Mouse (Mus musculus) cerebellum, adult 2 months (tissue): ENCODE measurements around the gene Polr3a. TPM values are rescaled to one million over a fixed set of nuclear protein-coding genes. Genes with fewer than 3 reads are reported as not detected.
A peak's percentile ranks its signal among the peaks of the same experiment; 100 is the strongest.

Experiments
- DNase-seq, 2 experiments: peaks; one replicate each; pipeline ENCODE4 v3.0.0; 2021
- H3K27ac ChIP-seq: fragments of 200-500 bp; 2 replicates; pipeline ENCODE4 v1.5.1; 2012; ENCODE audit warnings: low read length, control low read depth, inconsistent platforms; ENCODE audit not compliant: insufficient read depth
- H3K27me3 ChIP-seq: fragments of 200-500 bp; 2 replicates; pipeline ENCODE4 v1.6.1; 2012; ENCODE audit warnings: inconsistent platforms, mild to moderate bottlenecking, low read length, moderate library complexity; ENCODE audit not compliant: control insufficient read depth, insufficient read depth
- H3K4me1 ChIP-seq: fragments of 200-500 bp; 2 replicates; pipeline ENCODE4 v1.6.1; 2011; ENCODE audit warnings: low read length; ENCODE audit not compliant: control insufficient read depth, insufficient read depth
- H3K4me3 ChIP-seq: fragments of 200-500 bp; replicated peaks from 2 replicates; pipeline ENCODE3; 2011; ENCODE audit warnings: mild to moderate bottlenecking, low read depth, low read length, control low read depth; ENCODE audit not compliant: insufficient read depth
- CTCF ChIP-seq: fragments of 200-500 bp; IDR thresholded peaks from 2 replicates; pipeline ENCODE4 v1.5.1; 2011; ENCODE audit warnings: low read depth, mild to moderate bottlenecking, control low read depth, low read length, moderate library complexity, borderline replicate concordance; ENCODE audit not compliant: insufficient read depth
- POLR2A ChIP-seq: fragments of 200-500 bp; IDR thresholded peaks from 2 replicates; pipeline ENCODE4 v1.6.1; 2011; ENCODE audit warnings: low read length, control low read depth, borderline replicate concordance; ENCODE audit not compliant: insufficient read depth
- WGBS: fragments of 180-500 bp; shearing (Covaris S2); methylation state at CpG from one replicate; pipeline ENCODE4 v1.1.7; 2018; 5-methylcytosine and 5-hydroxymethylcytosine counted together
- polyA plus RNA-seq: library from polyadenylated mRNA; depleted of rRNA; stranded (reverse); fragments of >200 nt; gene quantifications from 2 replicates; pipeline ENCODE4 v1.2.3, GENCODE M21; 2012

Gene Polr3a
- polyA plus RNA-seq, 1 experiment = 22.0 TPM

DNA sequence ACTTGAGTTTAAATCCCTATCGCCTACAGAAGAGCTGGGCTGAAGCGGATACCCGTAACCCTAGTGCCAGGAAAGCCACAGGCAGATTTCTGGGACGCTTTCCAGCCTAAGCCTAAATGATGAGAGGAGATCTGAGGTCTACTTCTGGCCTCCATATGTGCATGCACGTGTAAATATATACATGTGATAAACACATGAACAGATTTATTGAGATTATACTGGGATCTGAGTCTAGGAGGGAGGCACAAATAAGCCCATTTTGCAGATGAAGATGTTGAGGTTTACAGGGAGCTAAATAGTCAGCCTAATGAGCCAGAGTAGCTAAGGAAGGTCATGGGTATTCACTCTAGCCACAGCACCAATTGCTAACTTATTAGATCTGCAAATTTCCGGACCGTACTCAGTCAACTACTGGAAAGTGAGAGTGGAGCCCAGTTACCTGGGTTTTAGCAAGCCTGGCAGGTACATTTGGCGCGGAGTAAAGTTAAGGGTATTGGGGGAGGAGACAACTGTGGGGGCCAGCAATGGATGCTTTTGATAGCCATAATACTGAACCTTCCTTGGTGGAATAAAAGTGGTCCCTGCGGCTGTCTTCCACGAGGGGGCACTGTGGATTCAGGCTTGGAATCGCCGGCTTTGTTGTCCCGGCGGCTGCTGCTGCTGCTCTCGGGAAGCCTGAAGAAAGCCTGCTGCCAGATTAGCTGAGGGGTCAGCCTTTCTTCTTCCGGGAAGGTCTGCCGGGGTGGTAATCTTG is 13.4 kb upstream of the Polr3a start:
- Histone ChIP-seq H3K27ac (peak overlapping the region; percentile 23), H3K4me3 (peak overlapping the region; percentile 35), H3K27me3 (no peaks in the 10 kb centered on the region), H3K4me1 (peaks cover 21% of the 10 kb centered on the region; the same call in 1 of the 2 replicates)
- TF ChIP-seq POLR2A (no peak), CTCF (peak; percentile 83)
- 8% methylated on average over 18 of the region's 18 CpGs for WGBS
- DNase-seq = peak; percentile 84 to 92

DNA sequence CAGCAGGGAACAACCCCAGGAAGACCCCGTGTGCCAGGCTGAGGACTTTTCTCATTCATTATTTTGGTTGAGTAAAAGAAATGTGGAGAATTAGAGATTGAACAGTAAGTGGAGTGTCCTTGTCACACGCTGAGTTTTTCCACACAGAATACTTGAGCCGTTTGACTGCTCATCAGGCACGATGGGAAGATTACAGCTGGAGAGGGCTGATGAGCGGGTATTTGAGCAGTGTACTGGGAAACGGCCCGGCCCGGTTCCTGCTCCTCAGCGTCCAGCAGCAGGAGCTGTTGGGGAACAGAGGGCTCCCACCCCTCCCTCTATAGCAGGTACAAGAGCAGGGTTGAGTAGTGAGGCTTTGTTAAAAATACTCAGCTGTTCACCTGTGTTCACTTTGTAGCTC is 12.6 kb upstream of the Polr3a start:
- Histone ChIP-seq H3K27me3 (no peaks in the 10 kb centered on the region), H3K27ac (no peak overlapping the region), H3K4me3 (no peak overlapping the region), H3K4me1 (peaks cover 21% of the 10 kb centered on the region; the same call in 1 of the 2 replicates)
- WGBS = 43% methylated on average over 9 of the region's 9 CpGs
- TF ChIP-seq POLR2A (no peak), CTCF (no peak)
- no peak for DNase-seq

DNA sequence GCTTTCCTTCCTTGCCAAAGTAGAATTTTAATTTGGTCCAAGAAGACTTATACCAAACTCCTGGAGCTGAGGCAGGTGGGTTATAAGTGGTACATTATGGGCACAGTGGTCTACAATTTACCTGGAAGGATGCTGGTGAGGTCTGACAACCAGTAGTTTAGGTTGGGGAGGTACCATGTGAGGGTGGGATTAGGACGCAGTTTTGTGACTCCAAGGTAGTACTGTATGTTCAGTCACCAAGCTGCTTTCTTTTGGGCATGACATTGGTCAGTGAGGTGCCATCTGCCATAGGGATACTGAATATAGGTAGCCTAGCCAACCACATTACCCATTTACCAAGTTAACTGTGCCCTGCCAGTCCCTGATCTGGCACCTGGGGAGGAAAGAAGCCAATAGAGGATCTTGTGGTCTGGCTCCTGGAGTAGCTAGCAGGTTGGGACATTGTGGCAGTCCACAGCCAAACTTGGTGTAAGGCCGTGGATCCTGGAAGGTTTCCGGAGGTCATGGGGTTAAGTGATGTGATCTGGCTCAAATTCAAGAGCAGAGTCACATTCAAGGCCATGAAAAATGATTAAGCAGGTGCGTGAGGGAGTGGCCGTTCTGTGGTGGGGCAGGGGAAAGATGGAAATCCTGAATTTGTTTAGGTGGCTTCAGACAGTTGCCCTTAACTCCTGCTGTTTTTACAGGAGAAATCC is 11.8 kb upstream of the Polr3a start:
- peaks cover 21% of the 10 kb centered on the region; the same call in 1 of the 2 replicates for H3K4me1 ChIP-seq
- DNase-seq = peak; percentile 21 to 48
- WGBS = 35% methylated on average over 5 of the region's 5 CpGs
- H3K27me3 ChIP-seq = no peaks in the 10 kb centered on the region
- no peak overlapping the region for H3K27ac ChIP-seq
- no peak overlapping the region for H3K4me3 ChIP-seq
- no peak for TF ChIP-seq CTCF
- TF ChIP-seq POLR2A = no peak

DNA sequence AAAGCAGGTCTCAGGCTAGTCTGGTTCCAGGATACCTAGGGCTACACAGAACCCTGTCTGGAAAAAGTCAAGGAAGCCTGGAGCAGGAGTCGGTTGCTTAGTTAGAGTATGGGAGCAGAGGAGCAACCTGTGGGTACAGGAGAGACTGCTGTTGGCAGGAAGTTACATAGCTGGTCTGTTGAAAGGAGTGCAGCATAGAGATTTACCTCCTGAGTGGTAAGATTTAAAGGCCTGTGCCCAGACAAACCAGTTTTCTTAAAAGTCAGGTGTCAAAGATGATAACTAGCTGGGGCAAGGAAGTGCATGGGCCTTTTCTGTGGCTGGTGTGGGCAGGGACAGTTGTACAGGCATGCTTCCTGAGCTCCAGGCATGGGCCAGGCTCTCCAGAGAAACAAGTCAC is 10.6 kb upstream of the Polr3a start:
- DNase-seq = no peak
- TF ChIP-seq POLR2A (no peak), CTCF (no peak)
- no peaks in the 10 kb centered on the region for H3K27me3 ChIP-seq
- peaks cover 21% of the 10 kb centered on the region; the same call in 1 of the 2 replicates for H3K4me1 ChIP-seq
- H3K4me3 ChIP-seq = no peak overlapping the region
- no peak overlapping the region for H3K27ac ChIP-seq
- 96% methylated on average over 1 of the region's 1 CpGs for WGBS

- DNase-seq = no peak
- Histone ChIP-seq H3K4me1 (peaks cover 21% of the 10 kb centered on the region; the same call in 1 of the 2 replicates), H3K4me3 (no peak overlapping the region), H3K27me3 (no peaks in the 10 kb centered on the region), H3K27ac (no peak overlapping the region)
- WGBS = 52% methylated on average over 1 of the region's 1 CpGs
- no peak for TF ChIP-seq POLR2A
Measured at GRCm38 (mm10) chr14:24496507-24496906, 9.6 kb upstream of the Polr3a start.

- H3K27ac ChIP-seq = no peak overlapping the region
- 88% methylated on average over 9 of the region's 9 CpGs for WGBS
- no peak overlapping the region for H3K4me3 ChIP-seq
- peaks cover 1% of the 10 kb centered on the region; the same call in 1 of the 2 replicates for H3K4me1 ChIP-seq
- no peaks in the 10 kb centered on the region for H3K27me3 ChIP-seq
- TF ChIP-seq CTCF = no peak
- TF ChIP-seq POLR2A = no peak
- DNase-seq = no peak
Measured at GRCm38 (mm10) chr14:24493256-24493655, 6.4 kb upstream of the Polr3a start.

DNA sequence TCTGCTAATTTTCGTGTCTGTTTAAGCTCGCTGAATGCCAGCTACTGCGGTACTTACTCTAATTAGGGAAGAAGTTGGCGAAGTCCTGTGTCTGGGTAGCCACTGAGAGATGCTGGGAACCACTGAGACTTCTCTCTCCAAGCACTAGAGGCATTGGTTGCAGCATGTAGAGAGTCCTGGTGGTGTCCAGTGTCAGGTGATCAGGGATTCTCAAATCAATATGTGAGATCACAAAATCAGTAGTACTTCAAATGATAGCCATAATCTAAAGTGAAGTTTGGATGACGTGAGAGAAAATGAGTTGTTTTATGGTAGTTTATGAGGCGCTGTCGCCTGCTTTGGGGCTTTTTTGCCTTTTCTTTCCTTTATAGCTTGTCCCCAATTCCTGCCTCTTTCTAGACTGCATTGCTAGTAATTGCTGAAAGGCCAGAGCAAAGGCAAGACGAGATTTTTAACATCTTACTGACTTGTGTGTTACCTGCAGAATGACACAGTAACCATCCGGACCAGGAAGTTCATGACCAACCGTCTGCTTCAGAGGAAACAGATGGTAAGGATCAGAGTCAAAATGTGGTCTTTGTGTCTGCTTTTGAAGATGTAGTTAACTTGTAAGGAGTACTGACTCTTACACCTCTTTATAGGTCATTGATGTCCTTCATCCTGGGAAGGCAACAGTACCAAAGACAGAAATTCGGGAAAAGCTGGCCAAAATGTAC is 4.6 kb upstream of the Polr3a start:
- no peak for TF ChIP-seq POLR2A
- Histone ChIP-seq H3K27me3 (no peaks in the 10 kb centered on the region), H3K27ac (peak overlapping the region; percentile 9; the same call in 1 of the 2 replicates), H3K4me1 (no peaks in the 10 kb centered on the region; the same call in 1 of the 2 replicates), H3K4me3 (peak overlapping the region; percentile 97)
- no peak for DNase-seq
- under 1% methylated on average over 11 of the region's 11 CpGs for WGBS
